ENCODE assay signal across 8 mouse cellular contexts in genomic region chr4:145194559-145195162, GRCm38 (mm10). TPM values are rescaled to one million over a fixed set of nuclear protein-coding genes. Genes with fewer than 3 reads are reported as not detected.
DNase-seq lines count a peak whose midpoint lies in the region; ATAC-seq and TF ChIP-seq lines count a peak whose summit lies in the region.

Gene Vps13d, minus strand, starts transcription at chr4:145195005.

- no peaks in the 10 kb centered on the region for H3K9me3 ChIP-seq in embryonic facial prominence, embryonic 13.5 days
- H3K9me3 ChIP-seq in limb, embryonic 12.5 days = no peaks in the 10 kb centered on the region
- no peaks in the 10 kb centered on the region for H3K9me3 ChIP-seq in midbrain, embryonic 14.5 days (ENCODE audit: control insufficient read depth, low read length)

- H3K27me3 ChIP-seq in embryonic facial prominence, embryonic 13.5 days = no peaks in the 10 kb centered on the region
- no peaks in the 10 kb centered on the region for H3K27me3 ChIP-seq in heart, adult 2 months (ENCODE audit: control insufficient read depth, insufficient read depth, low read length)
- H3K27me3 ChIP-seq in kidney, adult 2 months (replicated peaks; ENCODE audit: control insufficient read depth, insufficient read depth, low read length) = no peaks in the 10 kb centered on the region
- H3K27me3 ChIP-seq in limb, embryonic 12.5 days = no peaks in the 10 kb centered on the region
- H3K27me3 ChIP-seq in midbrain, embryonic 14.5 days (ENCODE audit: control insufficient read depth, insufficient read depth, low read length) = no peaks in the 10 kb centered on the region

- H3K36me3 ChIP-seq in embryonic facial prominence, embryonic 13.5 days = peaks cover 9% of the 10 kb centered on the region
- H3K36me3 ChIP-seq in heart, adult 2 months (ENCODE audit: control insufficient read depth, insufficient read depth, low read length) = peaks cover 8% of the 10 kb centered on the region
- no peaks in the 10 kb centered on the region for H3K36me3 ChIP-seq in kidney, adult 2 months (ENCODE audit: control insufficient read depth, insufficient read depth, low read length)
- peaks cover 14% of the 10 kb centered on the region for H3K36me3 ChIP-seq in limb, embryonic 12.5 days
- H3K36me3 ChIP-seq in midbrain, embryonic 14.5 days (ENCODE audit: control insufficient read depth, insufficient read depth, low read length) = peaks cover 3% of the 10 kb centered on the region

- H3K4me1 ChIP-seq in embryonic facial prominence, embryonic 13.5 days = peaks cover 21% of the 10 kb centered on the region
- H3K4me1 ChIP-seq in heart, adult 2 months (ENCODE audit: control insufficient read depth, insufficient read depth, low read length) = peaks cover 8% of the 10 kb centered on the region
- H3K4me1 ChIP-seq in kidney, adult 2 months (ENCODE audit: control insufficient read depth, insufficient read depth, low read length) = peaks cover 6% of the 10 kb centered on the region; the same call in 1 of the 2 replicates
- peaks cover 19% of the 10 kb centered on the region for H3K4me1 ChIP-seq in limb, embryonic 12.5 days (replicated peaks)
- H3K4me1 ChIP-seq in midbrain, embryonic 14.5 days (ENCODE audit: control insufficient read depth, insufficient read depth, low read length) = peaks cover 9% of the 10 kb centered on the region; the same call in 1 of the 2 replicates

- intact Hi-C loops in heart, adult 2 months (cut with DNase I) = loop anchor here (5.0 kb wide), 1 partner anchor 93 kb away; no protein-coding TSS in a partner anchor

- under 1% methylated on average over 53 of the region's 53 CpGs for WGBS in embryonic facial prominence, embryonic 13.5 days
- WGBS in heart, adult 2 months = under 1% methylated on average over 53 of the region's 53 CpGs
- WGBS in kidney, adult 2 months = under 1% methylated on average over 53 of the region's 53 CpGs
- WGBS in limb, embryonic 12.5 days = under 1% methylated on average over 53 of the region's 53 CpGs
- WGBS in midbrain, embryonic 14.5 days = under 1% methylated on average over 53 of the region's 53 CpGs

- peak within 1 kb of the TSS; percentile 89 for H3K9ac ChIP-seq in embryonic facial prominence, embryonic 13.5 days
- H3K9ac ChIP-seq in heart, adult 2 months (ENCODE audit: low read depth, low read length) = peak within 1 kb of the TSS; percentile 94
- H3K9ac ChIP-seq in limb, embryonic 12.5 days (replicated peaks) = peak within 1 kb of the TSS; percentile 80
- H3K9ac ChIP-seq in midbrain, embryonic 14.5 days (replicated peaks; ENCODE audit: low read length) = peak within 1 kb of the TSS; percentile 92

- TF ChIP-seq POLR2A in heart, adult 2 months (IDR thresholded peaks at IDR 0.05; ENCODE audit: insufficient read depth, low read depth, low read length) = peak; percentile 85
- peak; percentile 62 for TF ChIP-seq POLR2A in kidney, adult 2 months (IDR thresholded peaks at IDR 0.05; ENCODE audit: low read depth, low read length)

- peak; percentile 88 for ATAC-seq in embryonic facial prominence, embryonic 13.5 days (ENCODE audit: insufficient number of reproducible peaks, insufficient read depth, low FRiP score, low TSS enrichment, low read depth)
- peak; percentile 88 for ATAC-seq in limb, embryonic 12.5 days (ENCODE audit: insufficient number of reproducible peaks, insufficient read depth, low FRiP score, low TSS enrichment, low read depth)
- peak; percentile 96 for ATAC-seq in midbrain, embryonic 14.5 days (ENCODE audit: low FRiP score, low TSS enrichment)

- peak within 1 kb of the TSS; percentile 96 for H3K4me3 ChIP-seq in embryonic facial prominence, embryonic 13.5 days
- H3K4me3 ChIP-seq in heart, adult 2 months = peak within 1 kb of the TSS; percentile 65
- H3K4me3 ChIP-seq in kidney, adult 2 months (ENCODE audit: insufficient read depth, low read depth, low read length) = peak within 1 kb of the TSS; percentile 89
- H3K4me3 ChIP-seq in limb, embryonic 12.5 days (replicated peaks) = peak within 1 kb of the TSS; percentile 89
- H3K4me3 ChIP-seq in midbrain, embryonic 14.5 days (replicated peaks; ENCODE audit: low read depth, low read length) = peak within 1 kb of the TSS; percentile 88

- peak within 1 kb of the TSS; percentile 96 for H3K4me2 ChIP-seq in embryonic facial prominence, embryonic 13.5 days
- peak within 1 kb of the TSS; percentile 98 for H3K4me2 ChIP-seq in limb, embryonic 12.5 days
- peak within 1 kb of the TSS; percentile 87 for H3K4me2 ChIP-seq in midbrain, embryonic 14.5 days (ENCODE audit: low read length)

- H3K79me2 ChIP-seq in heart, adult 2 months (replicated peaks; ENCODE audit: control insufficient read depth, insufficient read depth, low read length) = 0 out of 2 replicates have a peak, but pooled peaks cover 1% of the 10 kb centered on the region

- TF ChIP-seq CTCF in heart, adult 2 months (IDR thresholded peaks at IDR 0.05) = peak; percentile 98
- peak; percentile 92 for TF ChIP-seq CTCF in kidney, adult 2 months (conservative IDR thresholded peaks at IDR 0.05; ENCODE audit: insufficient read depth, insufficient read length, low read depth, low read length)

- DNase-seq in 416B (ENCODE audit: low read depth) = peak; percentile 91
- peak; percentile 80 to 83 for DNase-seq in adrenal gland, postnatal 4 days (ENCODE audit: low spot score in 2 of 2)
- DNase-seq in heart, adult 2 months = peak; percentile 90 to 92
- DNase-seq in kidney, adult 2 months = peak; percentile 93
- DNase-seq in midbrain, embryonic 14.5 days = peak; percentile 97
- DNase-seq in spleen, adult 12 weeks (ENCODE audit: low spot score) = peak; percentile 81

- H3K27ac ChIP-seq in embryonic facial prominence, embryonic 13.5 days = peak within 1 kb of the TSS; percentile 51; the same call in 1 of the 2 replicates
- peak within 1 kb of the TSS; percentile 97 for H3K27ac ChIP-seq in heart, adult 2 months
- H3K27ac ChIP-seq in kidney, adult 2 months (ENCODE audit: insufficient read depth, low read depth, low read length) = peak within 1 kb of the TSS; percentile 92
- peak within 1 kb of the TSS; percentile 72; the same call in 1 of the 2 replicates for H3K27ac ChIP-seq in limb, embryonic 12.5 days
- peak within 1 kb of the TSS; percentile 72 for H3K27ac ChIP-seq in midbrain, embryonic 14.5 days (replicated peaks; ENCODE audit: low read depth, low read length)

- TF ChIP-seq EP300 in heart, adult 2 months (IDR thresholded peaks at IDR 0.05; ENCODE audit: insufficient read depth, low read depth, low read length) = no peak

RNA-seq across cellular contexts. Expression of gene Vps13d, which starts in this region (rescaled TPM):
- 10 to 100 TPM; 58.4 to 59.0 TPM for total RNA-seq in adrenal gland, postnatal 4 days (2021)
- polyA plus RNA-seq in embryonic facial prominence, embryonic 13.5 days (2015; fragmentation: Nextera tagmentation; extraction: Ambion mirVana) = 6.7 and 9.8 TPM in 2 replicates
- total RNA-seq in heart, adult 2 months (2021) = 10 to 100 TPM; 65.8 to 77.1 TPM
- polyA plus RNA-seq in heart, adult 2 months (2012; rRNA removed) = 24.8 and 41.5 TPM in 2 replicates
- polyA plus RNA-seq in kidney, adult 2 months (2012; rRNA removed) = 18.4 and 19.8 TPM in 2 replicates
- polyA plus RNA-seq in limb, embryonic 12.5 days (2016; fragmentation: Nextera tagmentation; extraction: Ambion mirVana) = 10.1 and 11.6 TPM in 2 replicates
- 11.9 and 13.3 TPM in 2 replicates for polyA plus RNA-seq in midbrain, embryonic 14.5 days (2014; fragmentation: Nextera tagmentation; extraction: Ambion mirVana)

Comparison
In these comparisons a context has a peak if more than half of its experiments do, and no peak if none do; other contexts are left out.
1. Peak in every context shown above with its lines: DNase-seq, ATAC-seq, H3K4me3 ChIP-seq and H3K27ac ChIP-seq.